Mouse (Mus musculus) adrenal gland (tissue): ENCODE measurements at regions not wholly inside any gene's neighbourhood (a gene's known extent, or its start where the extent isn't known, plus 50 kb on each side); places are given as distances from the start of the nearest gene placed in this dataset.

Experiments used
- intact Hi-C: fragments of 180-260 bp; cut with DNase I; formaldehyde crosslinking; loops from one replicate; pipeline ENCODE4 v1.15.1; 2025

DNA sequence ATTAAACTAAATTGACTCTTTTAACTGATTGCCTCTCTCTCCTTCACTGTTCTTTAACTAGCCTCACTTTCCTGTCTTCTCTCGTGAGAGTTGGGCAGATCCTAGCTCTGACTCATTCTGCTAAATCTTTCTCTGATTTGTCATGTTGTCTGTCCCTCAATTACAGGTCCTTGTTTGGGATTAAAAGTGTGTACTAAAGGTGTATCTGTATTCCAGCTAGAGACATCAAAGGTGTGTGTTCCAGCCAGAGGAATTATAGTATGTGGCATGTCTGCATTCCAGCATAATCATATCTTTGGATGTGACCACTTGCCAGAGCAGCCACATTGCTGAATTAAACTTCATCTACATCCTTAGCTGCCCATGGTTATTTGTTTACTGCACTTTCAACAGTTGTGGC lies 167.5 kb upstream of the Fam83b start:
- intact Hi-C loops: no loop called here

GRCm38 (mm10) chr9:76733812-76734211 lies 166.9 kb upstream of the Fam83b start:
- intact Hi-C loops: no loop called here

DNA sequence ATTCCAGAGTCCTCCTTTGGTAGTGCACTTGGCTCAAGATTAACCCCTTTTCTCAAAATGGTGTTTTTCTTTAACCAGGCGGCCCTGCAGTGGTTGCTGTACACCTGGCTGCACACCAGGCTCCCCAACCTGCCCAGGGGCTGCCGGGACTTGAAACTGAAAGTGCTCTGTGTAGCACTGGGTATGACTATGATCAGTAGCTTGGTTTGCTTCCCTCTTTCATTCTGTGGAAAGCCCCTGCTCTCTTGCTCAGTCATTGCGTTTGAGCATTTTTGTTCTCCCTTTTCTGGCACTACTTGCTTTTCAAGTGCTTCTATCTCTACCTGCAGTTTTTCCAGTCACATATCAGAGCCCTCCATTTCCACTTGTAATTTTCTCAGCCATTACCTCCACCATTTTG lies 156.0 kb upstream of the Fam83b start:
- intact Hi-C loops: no loop called here

DNA sequence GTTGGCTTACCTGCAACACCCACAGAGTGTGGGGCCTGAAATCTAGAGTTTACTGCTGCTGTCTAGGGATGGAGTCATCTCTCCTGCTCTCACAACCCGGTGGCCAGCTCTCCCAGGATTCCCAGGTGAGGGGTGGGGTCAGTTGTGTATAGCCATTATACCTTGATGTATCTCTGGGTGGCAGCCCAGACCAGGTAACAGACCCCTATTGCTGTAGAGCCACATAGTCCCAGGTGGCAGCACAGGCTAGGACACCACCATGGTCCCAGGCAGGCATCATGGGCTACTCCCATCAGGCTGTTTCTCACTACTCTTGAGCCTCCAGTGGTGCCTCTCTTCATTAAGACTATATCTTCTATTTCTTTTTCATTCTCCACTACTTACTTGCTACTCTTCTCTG lies 148.9 kb upstream of the Fam83b start:
- intact Hi-C loops: no loop called here

GRCm38 (mm10) chr9:76706451-76706850 lies 139.5 kb upstream of the Fam83b start:
- intact Hi-C loops: no loop called here

DNA sequence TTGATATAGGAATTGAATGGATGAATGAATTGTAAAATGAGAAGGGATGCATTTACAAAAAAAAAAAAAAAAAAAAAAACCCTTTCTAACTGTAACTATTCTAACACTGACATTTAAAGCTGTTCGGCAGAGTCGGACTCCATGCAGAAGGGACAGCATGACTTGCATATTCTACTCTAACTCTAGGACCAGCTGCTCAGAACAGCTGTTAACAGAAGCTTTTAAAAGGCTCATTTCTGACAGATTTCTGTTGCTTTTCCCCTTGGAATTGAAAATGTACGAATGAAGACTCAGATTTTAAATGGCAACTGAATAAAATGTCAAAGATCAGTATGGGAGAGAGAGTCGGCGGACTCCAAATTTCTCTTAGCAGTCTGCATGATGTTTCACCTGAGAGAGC lies 138.9 kb upstream of the Fam83b start:
- intact Hi-C loops: no loop called here

DNA sequence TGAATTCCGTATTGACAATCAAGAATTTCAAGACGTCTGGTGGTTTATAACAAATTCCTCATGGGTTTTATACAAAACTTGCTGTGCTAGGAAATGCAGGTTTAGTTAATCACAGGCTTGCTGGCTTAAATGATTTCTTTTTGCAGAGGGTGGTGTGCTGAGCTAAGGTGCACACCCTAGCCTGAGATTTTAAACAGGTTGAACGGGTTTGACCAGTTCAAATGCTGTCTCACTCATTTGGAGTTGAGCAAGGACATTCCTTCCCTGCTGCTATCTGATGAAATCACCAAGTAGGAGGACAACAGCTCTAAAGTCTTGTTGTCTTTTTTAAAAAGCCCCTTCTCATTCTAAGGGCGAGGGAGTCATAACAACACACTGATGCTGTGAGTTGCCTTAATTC lies 128.6 kb upstream of the Fam83b start:
- intact Hi-C loops: no loop called here

DNA sequence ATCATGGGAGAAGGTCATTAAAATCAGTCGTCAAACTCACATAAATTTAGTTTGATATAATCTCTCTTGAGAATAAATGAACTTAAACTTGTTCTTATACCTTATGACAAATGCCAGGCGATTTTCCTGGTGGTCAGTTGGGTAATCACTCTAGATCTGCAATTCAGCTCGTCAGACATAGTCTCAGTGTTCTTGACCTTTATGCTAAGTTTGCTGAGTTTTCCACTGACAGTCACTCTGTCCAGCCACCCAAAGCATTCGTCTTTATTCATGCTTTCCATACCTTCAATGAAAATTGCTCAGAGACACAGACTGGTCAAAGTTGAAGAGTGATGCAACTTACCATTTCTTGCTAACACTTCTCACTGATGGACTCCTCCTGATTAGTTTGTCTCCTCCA lies 126.1 kb upstream of the Fam83b start:
- intact Hi-C loops: no loop called here

DNA sequence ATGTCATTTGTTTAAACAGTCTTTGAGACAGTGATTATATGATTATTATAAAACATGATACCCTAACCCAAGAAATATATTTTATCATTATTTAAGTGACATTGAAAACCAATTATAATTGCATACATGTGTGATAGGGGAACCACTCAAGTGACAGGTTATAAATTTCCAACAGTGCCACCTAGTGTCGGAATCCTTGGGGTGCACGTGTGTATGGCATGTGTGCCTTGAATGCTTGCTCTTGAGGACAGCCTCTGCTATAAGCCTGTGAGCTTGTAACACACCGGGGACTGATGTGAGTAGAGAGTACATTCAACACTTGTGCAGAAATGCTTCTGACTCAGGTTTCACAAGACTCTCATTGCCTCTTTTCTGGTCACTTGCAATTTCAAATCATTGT lies 93.9 kb upstream of the Fam83b start:
- intact Hi-C loops: loop anchor here (5.0 to 10.0 kb wide), 2 partner anchors 269 to 724 kb away; no protein-coding TSS in a partner anchor

DNA sequence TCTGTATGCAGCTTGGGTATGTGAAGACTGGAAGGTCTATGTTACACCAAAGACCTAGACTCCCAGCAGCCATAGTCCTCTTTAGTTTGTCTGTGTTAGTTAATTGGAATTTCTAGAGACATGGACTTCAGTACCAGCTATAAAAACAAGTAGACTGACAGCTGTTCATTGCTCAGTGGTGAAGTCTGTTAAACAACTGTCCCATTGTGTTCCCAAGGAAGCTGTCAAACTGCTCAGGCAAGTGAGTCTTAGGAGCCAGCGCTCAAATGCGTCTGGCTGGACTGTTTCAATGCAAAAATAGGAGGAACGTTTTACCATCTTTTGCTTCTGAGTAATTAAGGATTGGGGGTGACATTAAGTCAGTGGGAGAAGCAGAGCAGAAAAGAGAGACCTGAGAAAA lies 92.9 kb upstream of the Fam83b start:
- intact Hi-C loops: loop anchor here (5.0 to 10.0 kb wide), 2 partner anchors 267 to 725 kb away; no protein-coding TSS in a partner anchor

DNA sequence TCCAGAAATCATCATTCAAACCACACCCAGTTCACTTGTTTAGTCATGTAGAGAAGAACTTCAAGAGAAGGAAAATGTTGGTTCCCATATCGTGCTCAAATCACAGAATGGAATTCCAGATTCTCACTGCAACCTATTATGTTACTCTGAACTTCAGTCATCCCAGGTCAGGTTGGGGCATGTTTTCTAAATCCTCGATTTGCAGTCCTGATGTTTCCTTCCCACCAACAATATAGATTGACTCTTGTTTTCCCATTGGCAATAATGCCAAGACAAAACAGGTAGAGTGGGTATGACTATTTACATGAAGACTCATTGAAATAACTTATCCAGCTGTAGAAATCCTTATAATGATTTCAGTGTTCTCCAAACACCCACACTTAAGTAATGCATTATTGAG lies 86.4 kb upstream of the Fam83b start:
- intact Hi-C loops: no loop called here

DNA sequence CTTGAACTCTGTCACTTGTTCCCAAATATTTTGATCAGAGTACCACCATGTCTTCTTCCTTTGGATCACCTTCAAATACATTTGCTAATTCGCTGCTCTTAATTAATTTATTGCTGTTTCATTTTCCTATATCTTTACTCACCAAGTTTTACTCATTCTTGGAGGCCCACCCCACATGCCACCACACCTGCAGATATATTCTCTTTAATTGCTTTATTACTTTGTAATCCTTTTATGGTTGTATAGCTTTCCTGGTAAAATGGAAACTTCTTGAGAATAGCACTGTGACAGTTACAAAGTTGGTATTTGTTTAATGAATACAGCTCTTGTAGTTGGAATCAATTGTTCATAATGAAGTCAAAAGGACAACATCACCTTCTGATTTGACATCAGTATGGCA lies 82.6 kb upstream of the Fam83b start:
- intact Hi-C loops: no loop called here

DNA sequence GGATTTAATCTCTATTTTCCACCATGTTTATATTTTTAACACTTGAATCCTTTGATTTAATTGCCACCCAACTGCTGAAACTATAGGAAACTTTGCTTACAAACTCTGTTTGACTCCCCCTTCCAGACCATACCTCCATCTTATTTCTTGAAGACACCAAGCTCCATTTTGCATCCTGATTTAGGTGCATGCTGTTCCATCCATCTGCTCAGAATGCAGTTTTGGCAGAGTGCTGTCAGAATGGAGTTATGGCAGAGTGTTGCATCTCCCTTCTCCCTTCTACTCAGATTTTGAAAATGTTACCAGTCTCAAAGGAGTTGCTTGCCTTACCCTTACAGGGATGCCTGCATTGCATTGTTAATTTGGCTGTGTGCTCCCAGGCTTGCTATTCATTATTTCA lies 79.5 kb upstream of the Fam83b start:
- intact Hi-C loops: no loop called here
